Mouse (Mus musculus) liver, embryonic 14.5 days (tissue): ENCODE measurements around the gene Dip2c.

Experiments
- CTCF ChIP-seq: IDR thresholded peaks from 2 replicates; pipeline ENCODE4 v1.5.1; 2016; ENCODE audit warnings: antibody characterized with exemption, low read depth, control low read depth
- EP300 ChIP-seq: IDR thresholded peaks from 2 replicates; pipeline ENCODE4 v1.6.1; 2016; ENCODE audit warnings: antibody characterized with exemption, low read depth

DNA sequence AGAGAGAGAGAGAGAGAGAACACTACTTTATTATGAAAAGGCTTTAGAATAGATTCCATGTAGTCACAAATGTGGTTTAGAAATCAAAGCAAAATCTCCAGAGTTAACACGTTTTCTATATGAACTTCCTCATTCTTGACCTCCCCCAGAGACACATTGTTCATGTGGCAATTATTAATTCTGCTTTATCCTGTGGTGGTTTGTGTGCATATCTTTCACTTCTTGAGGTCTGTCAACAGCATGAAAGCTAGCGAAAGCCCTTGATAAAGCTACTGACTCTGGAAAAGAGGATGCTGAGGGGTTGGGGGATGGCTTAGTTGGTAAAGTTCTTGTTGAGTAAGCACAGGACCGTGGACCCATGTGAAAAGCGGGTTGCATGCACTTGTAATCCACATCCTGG, 14.6 kb upstream of the Dip2c start:
- TF ChIP-seq EP300 = no peak
- TF ChIP-seq CTCF = no peak
